Mouse (Mus musculus) liver, embryonic 16.5 days (tissue): ENCODE results near the gene Cd209f. TPM values are rescaled to one million over a fixed set of nuclear protein-coding genes. Genes with fewer than 3 reads are reported as not detected.

Experiments used
- polyA plus RNA-seq: library from polyadenylated mRNA; unstranded; fragments of >200 nt; fragmentation: Nextera tagmentation; extraction: Ambion mirVana; gene quantifications from 2 replicates; pipeline ENCODE4 v1.2.1, GENCODE M21; 2015

The Cd209f gene
- polyA plus RNA-seq, 1 experiment from 2014 or later, result 3.3 TPM

Other genes starting within 250 kb of the Cd209f start
- not detected in 2 replicates for gene Cd209d, start 227.3 kb downstream of the Cd209f start, polyA plus RNA-seq
- gene Cd209b, start 179.0 kb downstream of the Cd209f start, polyA plus RNA-seq, result 0.06 TPM in 1 of 2 replicates, not detected in the other
- gene Cd209c, start 151.1 kb downstream of the Cd209f start, polyA plus RNA-seq, result 0.06 TPM in 1 of 2 replicates, not detected in the other
- 0.12 and 0.21 TPM in 2 replicates for gene Cd209g, start 28.3 kb upstream of the Cd209f start, polyA plus RNA-seq
- 5.7 and 6.0 TPM in 2 replicates for gene Evi5l, start 60.7 kb upstream of the Cd209f start, polyA plus RNA-seq
- gene Prr36, start 111.6 kb upstream of the Cd209f start, polyA plus RNA-seq, result 0.32 and 0.47 TPM in 2 replicates
- 0.30 and 0.38 TPM in 2 replicates for gene Lrrc8e, start 121.0 kb upstream of the Cd209f start, polyA plus RNA-seq
- gene Map2k7, start 132.9 kb upstream of the Cd209f start, polyA plus RNA-seq, result 8.6 and 9.5 TPM in 2 replicates
- not detected in 2 replicates for gene Gm49320, start 133.0 kb upstream of the Cd209f start, polyA plus RNA-seq
- 0.82 and 1.1 TPM in 2 replicates for gene Tgfbr3l, start 142.4 kb upstream of the Cd209f start, polyA plus RNA-seq
- 14.0 and 14.1 TPM in 2 replicates for gene Snapc2, start 147.2 kb upstream of the Cd209f start, polyA plus RNA-seq
- gene Ctxn1, start 153.4 kb upstream of the Cd209f start, polyA plus RNA-seq, result 1.3 and 1.5 TPM in 2 replicates
- gene Timm44, start 170.1 kb upstream of the Cd209f start, polyA plus RNA-seq, result 28.3 and 30.0 TPM in 2 replicates
- gene Ccl25, start 219.4 kb upstream of the Cd209f start, polyA plus RNA-seq, result 5.3 and 6.5 TPM in 2 replicates
- 80.1 and 85.0 TPM in 2 replicates for gene Elavl1, start 219.6 kb upstream of the Cd209f start, polyA plus RNA-seq